Mouse (Mus musculus) erythroblast, embryonic 14.5 days (primary cell): ENCODE measurements around the gene Kifc3.

Experiments
- GATA1 ChIP-seq: IDR thresholded peaks from 2 replicates; pipeline ENCODE4 v1.6.1; 2012; ENCODE audit warnings: low read length, inconsistent platforms, mixed read lengths
- TAL1 ChIP-seq: IDR thresholded peaks from 3 replicates; pipeline ENCODE4 v1.6.1; 2012; ENCODE audit warnings: low read length, inconsistent platforms, mixed read lengths

DNA sequence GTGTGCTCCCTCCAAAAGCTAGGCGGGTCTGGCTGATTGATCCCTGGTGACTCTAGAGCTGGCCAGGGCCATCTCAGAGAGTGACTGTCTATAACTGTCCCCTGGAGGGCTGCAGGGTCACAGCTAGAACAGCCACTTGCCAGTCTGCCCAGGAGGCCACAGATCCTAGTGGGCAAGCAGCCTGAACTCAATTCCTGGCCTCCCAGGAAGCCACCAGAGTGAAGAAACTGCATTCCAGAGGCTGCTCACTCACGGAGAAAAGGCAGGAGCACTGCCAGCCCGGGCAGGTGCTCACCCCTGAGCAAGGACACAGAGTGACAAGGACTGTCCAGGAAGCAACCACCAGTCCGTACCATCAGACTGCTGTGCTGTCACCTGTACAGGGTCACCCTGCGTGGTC is 34.9 kb downstream of the Kifc3 start:
- TF ChIP-seq TAL1 (no peak), GATA1 (no peak)
